Mouse (Mus musculus) G1E (cell line): ENCODE results near the gene Stx17. TPM values are rescaled to one million over a fixed set of nuclear protein-coding genes. Genes with fewer than 3 reads are reported as not detected.

Experiments used
- ATAC-seq: 2 replicates; pipeline ENCODE4 v1.8.0; 2016; ENCODE audit warnings: mild to moderate bottlenecking; ENCODE audit not compliant: insufficient number of reproducible peaks, poor library complexity, low FRiP score, severe bottlenecking; ENCODE audit errors: extremely low read depth
- DNase-seq: peaks from one replicate; pipeline ENCODE4 v3.0.0; 2012; ENCODE audit warnings: low spot score
- H3K27me3 ChIP-seq: 2 replicates; pipeline ENCODE4 v1.6.1; 2012; ENCODE audit warnings: mild to moderate bottlenecking, low read length, inconsistent platforms; ENCODE audit not compliant: insufficient read depth
- H3K36me3 ChIP-seq: replicated peaks from 2 replicates; pipeline ENCODE3; 2012; ENCODE audit warnings: mild to moderate bottlenecking, inconsistent platforms
- H3K4me1 ChIP-seq: 2 replicates; pipeline ENCODE4 v1.6.1; 2012; ENCODE audit warnings: low read depth, low read length, inconsistent platforms, mixed read lengths; ENCODE audit not compliant: insufficient read depth
- H3K4me3 ChIP-seq: 2 replicates; pipeline ENCODE4 v1.5.1; 2012; ENCODE audit warnings: low read depth, mild to moderate bottlenecking, inconsistent platforms, low read length, moderate library complexity, mixed read lengths
- H3K9me3 ChIP-seq: replicated peaks from 2 replicates; pipeline ENCODE4 v1.6.1; 2012; ENCODE audit warnings: inconsistent platforms
- CTCF ChIP-seq: IDR thresholded peaks from 2 replicates; pipeline ENCODE4 v1.5.1; 2012; ENCODE audit warnings: low read depth, low read length, inconsistent platforms, mixed read lengths
- GATA1 ChIP-seq: IDR thresholded peaks from 2 replicates; pipeline ENCODE4 v1.6.1; 2012; ENCODE audit warnings: borderline replicate concordance, low read length, inconsistent platforms, mixed read lengths
- GATA2 ChIP-seq: IDR thresholded peaks from 2 replicates; pipeline ENCODE4 v1.6.1; 2012; ENCODE audit warnings: low read depth, low read length, inconsistent platforms, borderline replicate concordance
- POLR2AphosphoS5 ChIP-seq: IDR thresholded peaks from 2 replicates; pipeline ENCODE4 v1.6.1; 2012; ENCODE audit warnings: low read depth, low read length, inconsistent platforms; ENCODE audit not compliant: insufficient replicate concordance
- TAL1 ChIP-seq: conservative IDR thresholded peaks from 2 replicates; pipeline ENCODE4 v1.6.1; 2012; ENCODE audit warnings: low read depth, low read length, inconsistent platforms, mixed read lengths
- polyA plus RNA-seq: library from polyadenylated mRNA; stranded (reverse); fragments of >175 nt; gene quantifications from 2 replicates; pipeline ENCODE4 v1.2.3, GENCODE M21; 2012
- total RNA-seq, 2 experiments: library from RNA; stranded (forward) in 1 of 2; stranded (reverse) in 1 of 2; fragments of 200-1000 nt in 1 of 2; fragments of >200 nt in 1 of 2; fragmentation: Nextera tagmentation in 1 of 2; gene quantifications; 2 replicates each; pipeline ENCODE4 v1.2.3; 2014 to 2017

The Stx17 gene
- total and polyA plus RNA-seq, 3 experiments = 4.0 to 21.8 (median 21.7) TPM

DNA sequence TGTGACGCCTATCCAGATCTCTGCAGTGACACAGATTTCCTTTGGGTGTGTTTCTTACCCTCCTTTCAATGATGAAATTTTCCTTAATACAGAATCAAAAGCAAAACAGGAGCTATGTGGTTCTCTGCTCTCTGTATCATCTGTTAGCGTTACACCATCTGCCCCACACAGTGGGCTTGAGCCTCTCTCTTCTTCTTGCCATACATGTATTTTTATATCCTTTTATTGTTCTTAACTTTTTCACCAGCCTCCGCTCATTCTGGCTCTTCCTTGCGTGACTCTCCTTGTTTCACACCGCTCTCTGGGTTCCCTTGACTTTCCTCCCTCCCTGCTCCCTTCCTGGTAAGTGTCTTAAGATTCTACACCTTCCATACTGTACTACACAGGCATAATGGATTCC is 28.5 kb downstream of the Stx17 start:
- H3K4me3 ChIP-seq = no peak overlapping the region
- ATAC-seq = no peak
- no peaks in the 10 kb centered on the region for H3K27me3 ChIP-seq
- TF ChIP-seq GATA2 (no peak), CTCF (no peak), GATA1 (no peak), POLR2AphosphoS5 (no peak), TAL1 (no peak)
- H3K36me3 ChIP-seq = peaks cover 62% of the 10 kb centered on the region
- no peak for DNase-seq
- no peaks in the 10 kb centered on the region for H3K9me3 ChIP-seq
- peaks cover 25% of the 10 kb centered on the region; the same call in 1 of the 2 replicates for H3K4me1 ChIP-seq

DNA sequence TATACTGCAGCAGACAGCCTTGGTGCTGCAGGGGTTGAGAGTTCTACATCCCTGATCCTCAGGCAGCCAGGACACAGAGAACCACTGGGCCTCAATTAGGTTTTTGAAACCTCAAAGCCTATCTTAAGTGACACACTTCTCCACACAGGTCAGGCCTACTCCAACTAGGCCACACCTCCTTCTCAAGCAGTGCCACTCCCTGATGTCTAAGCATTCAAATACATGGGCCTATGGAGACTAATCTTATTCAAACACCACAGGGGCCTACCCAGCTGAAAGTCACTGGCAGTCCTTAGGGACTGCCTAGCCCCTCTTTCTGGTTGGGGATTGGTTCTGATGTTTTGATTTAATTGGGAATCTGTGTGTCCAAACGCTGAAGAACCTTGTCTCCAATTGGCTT is 31.1 kb downstream of the Stx17 start:
- TF ChIP-seq POLR2AphosphoS5 = no peak
- TF ChIP-seq GATA1 = no peak
- TF ChIP-seq GATA2 = no peak
- no peaks in the 10 kb centered on the region for H3K27me3 ChIP-seq
- no peak for ATAC-seq
- no peaks in the 10 kb centered on the region for H3K9me3 ChIP-seq
- DNase-seq = no peak
- H3K4me3 ChIP-seq = no peak overlapping the region
- H3K36me3 ChIP-seq = peaks cover 60% of the 10 kb centered on the region
- H3K4me1 ChIP-seq = peaks cover 37% of the 10 kb centered on the region

DNA sequence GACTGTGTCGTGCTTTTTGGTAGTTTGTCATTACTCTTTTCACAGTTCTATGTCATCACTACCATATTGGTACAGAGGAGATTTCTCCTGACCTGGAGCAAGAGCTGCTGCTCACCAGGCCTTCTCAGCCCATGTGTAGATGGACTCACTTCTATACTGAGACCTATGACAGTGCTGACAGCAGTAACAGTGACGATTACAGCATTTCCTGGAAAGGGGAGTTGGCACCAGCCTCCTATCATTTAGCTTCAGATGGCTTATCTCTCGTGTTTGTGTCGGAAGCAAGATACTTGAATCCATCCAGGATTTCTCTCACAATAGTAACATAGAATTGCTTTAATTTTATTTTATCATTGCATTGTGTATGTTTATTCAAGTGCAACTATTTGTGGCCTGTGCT is 35.7 kb downstream of the Stx17 start:
- ATAC-seq (peak; percentile 78), DNase-seq (peak; percentile 25)
- TF ChIP-seq TAL1 = no peak; the same call in 1 of the 2 replicates
- TF ChIP-seq GATA2 = no peak
- TF ChIP-seq POLR2AphosphoS5 = no peak
- TF ChIP-seq GATA1 = no peak
- TF ChIP-seq CTCF = no peak
- H3K9me3 ChIP-seq = no peaks in the 10 kb centered on the region
- no peak overlapping the region; the same call in 1 of the 2 replicates for H3K4me3 ChIP-seq
- peaks cover 44% of the 10 kb centered on the region for H3K4me1 ChIP-seq
- peaks cover 60% of the 10 kb centered on the region for H3K36me3 ChIP-seq
- H3K27me3 ChIP-seq = no peaks in the 10 kb centered on the region

DNA sequence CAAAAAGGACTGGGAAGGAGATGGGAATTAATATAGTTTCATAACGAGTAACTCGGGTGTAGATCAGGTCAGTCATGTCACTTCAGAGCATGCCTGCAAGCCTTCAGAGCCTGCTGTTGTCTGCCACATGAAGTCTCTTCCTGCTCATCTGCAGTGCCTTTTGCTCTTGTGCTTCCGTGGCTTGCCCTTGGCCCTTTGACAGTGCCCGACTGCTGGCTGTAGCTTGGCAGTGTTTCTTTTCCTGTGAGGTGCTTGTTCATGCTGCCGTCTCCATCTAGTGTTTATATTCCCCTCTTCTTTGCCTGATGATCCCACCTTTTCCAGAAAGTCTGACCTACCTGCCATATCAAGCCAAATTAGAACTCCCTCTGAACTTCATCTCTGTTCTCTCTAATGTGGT is 39.1 kb downstream of the Stx17 start:
- Histone ChIP-seq H3K36me3 (peaks cover 70% of the 10 kb centered on the region), H3K4me3 (no peak overlapping the region), H3K4me1 (peaks cover 28% of the 10 kb centered on the region), H3K9me3 (peaks cover 2% of the 10 kb centered on the region), H3K27me3 (no peaks in the 10 kb centered on the region)
- ATAC-seq (no peak), DNase-seq (no peak)
- no peak for TF ChIP-seq CTCF

DNA sequence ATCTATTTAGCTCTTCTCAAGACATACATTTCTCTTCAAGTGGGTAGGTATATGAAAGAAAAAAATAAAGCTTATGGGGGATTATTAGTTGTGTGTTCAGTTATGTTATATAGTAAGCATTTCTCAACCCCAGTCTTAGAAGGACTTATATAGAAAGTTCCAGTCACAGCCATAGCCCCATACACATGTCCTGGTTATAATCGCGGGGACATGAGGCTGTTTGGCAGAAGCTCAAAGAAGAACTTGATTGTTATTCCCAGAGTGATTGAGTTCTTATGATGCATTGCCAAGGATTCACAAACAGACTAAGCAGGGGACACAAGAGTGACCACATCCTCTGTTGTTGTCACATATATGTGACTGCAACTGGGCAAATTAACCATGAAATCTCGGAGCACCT is 51.0 kb downstream of the Stx17 start:
- Histone ChIP-seq H3K27me3 (no peaks in the 10 kb centered on the region), H3K4me1 (peaks cover 17% of the 10 kb centered on the region), H3K9me3 (no peaks in the 10 kb centered on the region), H3K36me3 (peaks cover 23% of the 10 kb centered on the region), H3K4me3 (no peak overlapping the region)
- DNase-seq (no peak), ATAC-seq (no peak)
- TF ChIP-seq TAL1 (no peak), GATA1 (no peak), CTCF (no peak), POLR2AphosphoS5 (no peak), GATA2 (no peak)

DNA sequence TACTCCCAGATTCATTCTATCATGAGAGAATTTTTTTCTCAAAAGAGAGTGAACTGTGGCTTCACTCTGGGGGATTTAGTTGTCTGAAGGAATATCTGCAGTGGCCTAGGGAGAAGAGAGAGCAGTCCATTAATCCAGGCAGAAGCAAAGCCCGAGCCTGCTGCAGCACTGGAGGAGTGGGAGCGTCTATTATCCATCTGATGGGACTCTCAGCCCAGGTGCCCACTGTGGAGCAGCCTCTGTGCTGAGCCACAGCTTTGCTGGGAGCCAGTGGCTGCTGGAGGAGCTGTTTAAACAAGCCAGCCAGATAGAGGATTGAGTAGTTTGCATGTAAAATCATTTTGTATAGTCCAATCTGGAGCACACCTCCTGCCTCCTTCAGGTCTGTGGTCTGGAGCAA is 56.2 kb downstream of the Stx17 start:
- no peak for DNase-seq
- ATAC-seq = no peak
- TF ChIP-seq POLR2AphosphoS5 (no peak), GATA1 (no peak), CTCF (no peak), GATA2 (no peak), TAL1 (no peak)
- H3K27me3 ChIP-seq = no peaks in the 10 kb centered on the region
- no peaks in the 10 kb centered on the region for H3K9me3 ChIP-seq
- H3K4me3 ChIP-seq = no peak overlapping the region
- peaks cover 41% of the 10 kb centered on the region for H3K4me1 ChIP-seq
- H3K36me3 ChIP-seq = peaks cover 56% of the 10 kb centered on the region

DNA sequence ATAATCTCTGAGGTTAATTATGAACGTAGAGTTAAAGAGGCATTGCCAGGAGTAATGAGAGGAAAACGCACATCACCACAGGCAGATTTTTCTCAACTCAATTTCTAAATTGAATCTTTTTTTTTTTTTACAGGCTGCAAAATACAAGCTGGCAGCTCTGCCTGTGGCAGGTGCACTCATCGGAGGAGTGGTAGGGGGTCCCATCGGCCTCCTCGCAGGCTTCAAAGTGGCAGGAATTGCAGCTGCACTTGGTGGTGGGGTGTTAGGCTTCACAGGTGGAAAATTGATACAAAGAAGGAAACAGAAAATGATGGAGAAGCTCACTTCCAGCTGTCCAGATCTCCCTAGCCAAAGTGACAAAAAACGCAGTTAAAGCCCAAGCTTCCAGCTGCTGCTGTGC is 56.7 kb downstream of the Stx17 start:
- ATAC-seq = no peak

More for the DNA sequence above, 56.7 kb downstream of the Stx17 start:
- Histone ChIP-seq H3K9me3 (no peaks in the 10 kb centered on the region), H3K27me3 (no peaks in the 10 kb centered on the region), H3K36me3 (peaks cover 58% of the 10 kb centered on the region), H3K4me1 (peaks cover 41% of the 10 kb centered on the region), H3K4me3 (no peak overlapping the region; the same call in 1 of the 2 replicates)
- DNase-seq = no peak
- no peak for TF ChIP-seq GATA2
- TF ChIP-seq TAL1 = no peak
- TF ChIP-seq POLR2AphosphoS5 = no peak
- TF ChIP-seq GATA1 = no peak
- TF ChIP-seq CTCF = no peak
